Mouse (Mus musculus): ENCODE results near the gene Shb.

Shb gene

GRCm38 (mm10) chr4:45487681-45488081, 44.6 kb downstream of the Shb start:
- in situ Hi-C loops (cut with MboI; ENCODE audit: low sequenced_read_pairs): no loop called here

DNA sequence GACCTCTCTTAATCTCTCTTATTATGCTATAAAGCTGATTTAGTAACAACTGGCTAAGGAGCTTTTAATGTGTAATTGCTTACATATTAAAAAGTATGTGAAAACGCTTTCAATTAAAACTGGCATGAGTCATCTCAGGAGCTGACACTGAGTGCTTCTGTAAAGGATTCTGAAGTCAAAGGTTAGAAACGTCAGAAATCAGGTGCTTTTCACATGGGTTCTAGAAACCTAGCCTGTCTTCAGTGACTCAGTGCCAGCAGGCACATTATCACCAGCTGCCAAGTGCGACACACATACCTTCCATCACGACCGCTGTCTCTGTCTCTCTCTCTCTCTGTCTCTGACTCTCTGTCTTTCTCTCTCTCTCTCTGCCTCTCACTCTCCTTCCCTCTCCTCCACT, 47.2 kb downstream of the Shb start:
- in situ Hi-C loops (cut with MboI; ENCODE audit: low sequenced_read_pairs): no loop called here

DNA sequence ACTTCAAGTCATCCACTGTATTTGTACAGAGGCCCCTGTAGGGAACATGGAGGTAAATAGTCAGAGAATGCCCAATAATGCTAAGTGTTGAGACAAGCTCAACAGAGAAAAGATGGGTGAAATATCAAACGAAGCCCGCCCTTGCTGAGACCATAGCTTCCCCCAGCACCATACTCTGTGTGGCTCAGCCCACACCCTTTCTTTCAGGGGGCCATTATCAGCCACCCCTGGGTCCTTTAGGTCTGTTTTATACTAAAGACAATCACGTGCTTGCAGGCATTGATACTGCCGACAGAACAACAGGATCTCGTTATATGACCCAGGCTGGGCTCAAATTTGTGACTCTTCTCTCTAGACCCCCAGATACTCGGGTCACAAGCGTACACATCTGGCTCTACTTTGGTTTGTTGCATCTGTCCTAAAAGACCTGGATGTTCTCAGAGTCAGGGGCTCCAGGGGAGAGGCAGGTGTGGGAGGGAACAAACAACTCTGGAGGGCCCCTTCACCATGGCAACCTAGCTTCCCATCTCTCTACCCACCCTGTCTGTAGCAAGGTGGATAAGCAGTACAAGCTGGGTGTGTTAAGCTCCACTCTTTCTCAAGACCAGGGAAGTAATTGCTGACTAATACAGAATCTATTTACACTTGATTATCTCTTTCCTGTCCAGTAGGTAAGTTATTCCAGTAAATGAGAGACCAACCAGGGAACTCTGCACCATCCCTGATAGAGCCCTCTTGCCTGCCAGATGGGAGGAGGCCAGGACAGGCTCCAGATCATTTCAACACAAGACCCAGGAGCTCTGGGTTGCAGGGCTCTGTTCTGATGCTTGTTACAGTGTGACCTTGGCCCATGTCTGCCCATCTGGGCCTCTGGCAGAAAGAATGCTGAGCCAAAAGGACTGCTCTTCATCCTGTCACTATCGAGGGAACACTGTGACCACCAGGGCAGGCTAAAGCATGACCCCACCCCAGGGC, 48.7 kb downstream of the Shb start:
- in situ Hi-C loops (cut with MboI; ENCODE audit: low sequenced_read_pairs): no loop called here

DNA sequence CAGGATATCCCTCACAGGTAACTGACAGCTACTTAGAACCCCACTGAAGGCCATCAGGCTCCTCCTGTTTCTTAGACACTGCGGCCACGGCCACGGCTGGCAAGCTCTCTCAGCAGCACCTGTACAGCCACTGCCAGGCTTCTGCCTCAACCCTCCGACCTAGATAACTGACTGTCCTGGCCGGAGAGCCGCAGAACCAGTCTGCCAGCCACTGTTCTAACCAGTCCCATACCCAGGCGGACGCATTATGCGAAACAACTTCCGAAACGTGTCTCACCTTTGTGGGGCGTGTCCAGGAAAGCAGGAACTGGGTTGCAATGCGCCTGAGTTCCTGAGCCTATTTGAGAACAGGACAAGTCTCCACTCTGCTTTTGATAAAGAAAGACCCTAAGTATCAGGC, 50.0 kb downstream of the Shb start:
- in situ Hi-C loops (cut with MboI; ENCODE audit: low sequenced_read_pairs): no loop called here

GRCm38 (mm10) chr4:45481431-45481830, 50.8 kb downstream of the Shb start:
- in situ Hi-C loops (cut with MboI; ENCODE audit: low sequenced_read_pairs): no loop called here

GRCm38 (mm10) chr4:45480595-45480994, 51.7 kb downstream of the Shb start:
- in situ Hi-C loops (cut with MboI; ENCODE audit: low sequenced_read_pairs): no loop called here

GRCm38 (mm10) chr4:45479433-45479832, 52.8 kb downstream of the Shb start:
- in situ Hi-C loops (cut with MboI; ENCODE audit: low sequenced_read_pairs): no loop called here

DNA sequence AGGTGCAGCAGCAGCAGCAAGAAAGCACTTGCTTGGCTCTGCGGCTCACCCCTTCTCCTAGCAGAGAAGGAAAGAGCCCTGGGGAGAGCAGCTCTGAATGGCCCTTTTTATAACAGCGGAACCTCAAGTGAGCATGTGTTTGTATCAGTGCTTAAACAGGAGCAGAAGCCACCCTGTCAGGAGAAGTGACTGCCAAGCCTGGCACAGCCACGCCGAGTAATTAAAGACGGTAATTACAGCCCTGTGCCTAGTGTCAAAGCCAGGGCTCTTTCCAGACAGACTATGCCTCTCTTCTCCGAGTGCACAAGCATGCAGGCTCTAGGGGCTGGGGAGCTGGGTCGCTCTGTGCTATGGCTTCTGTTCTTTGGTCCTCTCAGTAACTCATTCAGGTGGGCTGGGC, 54.1 kb downstream of the Shb start:
- in situ Hi-C loops (cut with MboI; ENCODE audit: low sequenced_read_pairs): no loop called here

GRCm38 (mm10) chr4:45477047-45477446, 55.2 kb downstream of the Shb start:
- in situ Hi-C loops (cut with MboI; ENCODE audit: low sequenced_read_pairs): no loop called here

GRCm38 (mm10) chr4:45474832-45475231, 57.4 kb downstream of the Shb start:
- in situ Hi-C loops (cut with MboI; ENCODE audit: low sequenced_read_pairs): no loop called here

DNA sequence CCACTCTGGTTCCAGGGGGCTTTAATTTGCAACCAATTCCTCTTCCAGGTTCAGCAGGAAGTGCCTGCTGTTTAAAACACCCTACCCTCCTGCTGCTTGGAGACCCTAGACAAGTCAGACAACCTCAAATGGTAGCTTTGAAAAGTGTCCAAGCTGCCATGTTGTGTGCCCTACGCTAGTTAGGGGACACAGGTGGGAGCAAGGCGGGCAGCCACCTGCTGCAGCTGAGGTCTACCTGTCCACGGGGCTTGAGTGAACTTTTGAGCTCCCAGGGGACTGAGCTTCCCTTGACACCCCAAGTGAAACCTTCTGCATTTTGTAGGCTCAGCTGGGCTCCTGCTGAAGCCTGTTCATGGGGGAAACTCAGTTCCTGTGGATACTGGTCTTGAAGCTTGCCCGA, 58.1 kb downstream of the Shb start:
- in situ Hi-C loops (cut with MboI; ENCODE audit: low sequenced_read_pairs): no loop called here

DNA sequence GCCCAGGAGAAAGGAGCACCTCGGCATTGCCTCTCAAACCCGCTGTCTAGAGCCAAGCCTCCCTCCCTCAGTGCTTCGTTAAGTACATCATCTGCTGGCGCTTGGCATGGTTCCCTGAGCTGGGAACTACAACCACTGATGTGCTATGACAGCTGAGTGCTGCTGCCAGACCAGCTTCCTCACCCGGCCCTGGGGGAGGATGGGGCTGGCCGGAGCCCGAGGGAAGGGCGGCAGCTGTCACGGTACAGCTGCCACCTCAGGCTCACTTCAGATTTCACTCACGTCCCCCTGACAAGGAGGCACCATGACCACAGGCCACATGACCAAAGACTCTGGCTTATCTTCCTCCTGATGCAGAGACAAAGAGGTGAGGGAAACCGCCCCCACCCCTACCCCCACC, 59.1 kb downstream of the Shb start:
- in situ Hi-C loops (cut with MboI; ENCODE audit: low sequenced_read_pairs): no loop called here

- in situ Hi-C loops (cut with MboI; ENCODE audit: low sequenced_read_pairs): no loop called here
These were observed 59.6 kb downstream of the Shb start for GRCm38 (mm10) chr4:45472706-45473105.

DNA sequence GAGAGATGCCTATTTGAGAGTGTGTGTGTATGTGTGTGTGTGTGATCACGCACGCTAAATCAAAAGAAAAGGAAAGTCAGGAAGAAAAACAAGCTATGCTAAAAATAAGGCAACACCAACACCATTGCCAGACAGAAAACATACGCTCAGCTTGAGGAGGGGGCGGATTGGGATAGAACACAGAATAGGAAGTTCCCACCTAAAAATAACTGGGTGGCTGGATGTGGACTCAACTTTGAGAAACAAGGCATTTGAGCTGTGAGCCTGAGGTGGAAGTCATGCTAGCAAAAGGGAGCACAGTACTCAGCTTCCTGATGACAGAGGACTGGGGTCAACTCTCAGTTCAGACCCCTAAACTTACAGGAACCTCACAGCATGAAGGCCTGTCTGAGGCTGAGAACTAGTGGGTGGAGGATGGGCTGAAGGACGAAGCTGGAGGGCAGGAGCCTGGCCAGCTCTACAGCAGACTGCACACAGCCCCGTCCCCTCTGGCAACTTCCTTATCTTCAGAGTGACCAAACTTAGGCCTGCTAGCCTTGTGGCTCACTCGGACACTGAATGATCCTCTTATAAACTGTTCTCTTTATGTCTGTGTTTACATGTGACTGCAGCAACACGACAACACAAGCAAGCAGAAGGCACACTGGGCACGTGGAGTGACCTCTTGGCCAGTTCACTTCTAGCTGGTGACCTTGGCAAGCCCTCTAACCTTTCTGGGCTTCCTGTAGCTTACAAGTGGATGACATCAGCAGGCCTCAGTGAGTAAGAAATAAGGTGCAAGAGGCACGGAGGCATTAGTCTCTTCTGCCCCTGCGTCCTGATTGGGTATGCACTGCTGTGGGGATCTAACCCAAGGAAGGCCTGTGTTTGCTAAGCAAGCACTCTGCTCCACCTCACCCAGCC, 60.4 kb downstream of the Shb start:
- in situ Hi-C loops (cut with MboI; ENCODE audit: low sequenced_read_pairs): no loop called here

GRCm38 (mm10) chr4:45469057-45469456, 63.2 kb downstream of the Shb start:
- in situ Hi-C loops (cut with MboI; ENCODE audit: low sequenced_read_pairs): no loop called here

DNA sequence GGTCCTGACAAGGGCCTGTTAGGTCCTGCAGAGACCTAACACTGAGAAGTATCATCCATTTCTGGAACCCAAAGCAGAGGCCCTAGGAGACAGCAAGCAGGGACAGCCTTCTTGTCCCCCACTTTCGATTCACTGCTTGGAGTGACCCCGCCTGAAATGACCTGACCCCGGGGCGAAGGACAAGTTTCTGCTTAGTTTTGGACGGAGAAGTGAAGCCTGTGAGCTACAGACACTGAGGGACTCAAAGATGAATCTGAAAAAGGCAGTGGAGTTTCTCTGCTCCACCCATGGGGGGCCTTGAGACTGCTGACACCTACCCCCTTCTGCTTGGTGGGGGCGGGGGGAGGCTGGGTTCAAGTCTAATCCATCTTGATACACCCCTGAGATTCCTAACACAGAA, 63.8 kb downstream of the Shb start:
- in situ Hi-C loops (cut with MboI; ENCODE audit: low sequenced_read_pairs): no loop called here

DNA sequence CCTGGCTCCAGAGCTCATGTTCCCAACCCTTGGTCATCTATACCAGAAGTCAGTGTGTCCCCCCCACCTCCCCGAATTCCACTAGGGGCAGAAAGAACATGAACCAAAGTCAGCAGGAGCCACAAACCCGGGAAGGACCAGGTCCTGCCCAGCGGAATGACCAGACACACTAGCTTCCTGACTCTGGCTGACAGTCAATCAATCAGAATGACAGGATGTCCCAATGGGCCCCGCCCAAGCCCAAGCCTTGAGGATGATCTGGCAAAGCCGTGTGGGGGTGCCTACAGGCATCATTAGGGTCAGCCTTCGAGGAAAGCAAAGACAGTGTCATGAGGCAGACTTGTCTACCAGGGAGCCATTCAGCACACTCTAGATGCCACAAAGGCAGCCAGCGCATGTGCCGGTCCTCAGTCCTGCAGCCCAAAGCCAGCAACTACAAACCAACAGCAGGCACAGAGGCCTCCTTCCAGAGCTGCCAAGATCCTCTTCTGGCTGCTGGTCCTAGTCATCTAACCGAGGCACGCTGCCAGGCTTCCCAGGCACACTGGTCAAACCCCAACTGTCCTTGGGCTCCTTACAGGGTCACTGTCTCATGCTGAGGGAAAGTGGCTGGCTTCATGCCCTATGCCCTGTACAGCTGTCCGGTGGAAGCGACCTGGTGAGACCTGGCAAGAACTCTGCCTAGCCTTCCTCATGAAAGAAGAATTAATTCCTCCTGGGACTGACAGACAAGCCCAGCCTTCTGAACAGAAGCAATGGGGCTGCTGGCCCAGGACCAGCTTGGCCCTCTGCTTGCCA, 65.0 kb downstream of the Shb start:
- in situ Hi-C loops (cut with MboI; ENCODE audit: low sequenced_read_pairs): no loop called here

- in situ Hi-C loops (cut with MboI; ENCODE audit: low sequenced_read_pairs): no loop called here
These were observed 67.3 kb downstream of the Shb start for GRCm38 (mm10) chr4:45464941-45465340.

- in situ Hi-C loops (cut with MboI; ENCODE audit: low sequenced_read_pairs): no loop called here
These were observed 67.7 kb downstream of the Shb start for GRCm38 (mm10) chr4:45464528-45464927.

GRCm38 (mm10) chr4:45464123-45464522, 68.1 kb downstream of the Shb start:
- in situ Hi-C loops (cut with MboI; ENCODE audit: low sequenced_read_pairs): no loop called here

DNA sequence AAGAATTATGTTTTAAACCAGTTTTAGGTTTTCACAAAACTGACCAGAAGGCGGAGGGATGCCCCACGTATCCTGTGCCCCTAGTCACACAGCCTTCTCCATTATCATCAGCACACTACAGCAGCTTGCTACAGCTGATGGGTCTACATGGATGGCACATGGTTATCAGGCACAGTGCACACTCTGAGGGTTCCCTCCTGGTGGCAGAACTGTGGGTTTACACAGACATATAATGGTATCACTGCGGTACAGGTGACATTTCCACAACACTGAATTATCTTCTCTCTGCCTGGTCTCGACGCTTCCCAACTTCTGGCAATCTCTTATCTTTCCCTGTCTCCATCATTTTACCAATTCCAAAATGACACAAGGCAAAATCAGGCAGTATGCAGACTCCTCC, 69.6 kb downstream of the Shb start:
- in situ Hi-C loops (cut with MboI; ENCODE audit: low sequenced_read_pairs): no loop called here
